Mouse (Mus musculus) lung, embryonic 15.5 days (tissue): ENCODE results near the gene Rnf128. TPM values are rescaled to one million over a fixed set of nuclear protein-coding genes. Genes with fewer than 3 reads are reported as not detected.
A peak's percentile ranks its signal among the peaks of the same experiment; 100 is the strongest.
"Not testable (repeated sequence)": the region's sequence is repeated elsewhere in the genome, so short reads cannot be mapped to it uniquely, and the experiment has no call there.

Experiments used
- ATAC-seq: fragments of 200-750 bp; cut with Nextera tagmentation; 2 replicates; pipeline ENCODE4 v1.8.0; 2017; ENCODE audit warnings: moderate number of reproducible peaks, borderline replicate concordance; ENCODE audit not compliant: low FRiP score, low TSS enrichment; ENCODE audit errors: extremely low read depth
- H3K27ac ChIP-seq: fragments of 300-500 bp; sonication (generic); 2 replicates; pipeline ENCODE4 v1.5.1; 2015; ENCODE audit warnings: moderate library complexity, mild to moderate bottlenecking, inconsistent platforms
- H3K27me3 ChIP-seq: fragments of 300-500 bp; sonication (generic); 2 replicates; pipeline ENCODE4 v1.6.1; 2015; ENCODE audit warnings: inconsistent platforms
- H3K36me3 ChIP-seq: fragments of 300-500 bp; sonication (generic); 2 replicates; pipeline ENCODE4 v1.6.1; 2015; ENCODE audit warnings: inconsistent platforms
- H3K4me1 ChIP-seq: fragments of 300-500 bp; sonication (generic); 2 replicates; pipeline ENCODE4 v1.6.1; 2015; ENCODE audit warnings: inconsistent platforms
- H3K4me2 ChIP-seq: fragments of 300-500 bp; sonication (generic); 2 replicates; pipeline ENCODE4 v1.6.1; 2015; ENCODE audit warnings: inconsistent platforms, mild to moderate bottlenecking, moderate library complexity
- H3K4me3 ChIP-seq: fragments of 300-500 bp; sonication (generic); 2 replicates; pipeline ENCODE4 v1.5.1; 2015; ENCODE audit warnings: mild to moderate bottlenecking, inconsistent platforms
- H3K9ac ChIP-seq: fragments of 300-500 bp; sonication (generic); 2 replicates; pipeline ENCODE4 v1.6.1; 2015; ENCODE audit warnings: inconsistent platforms
- H3K9me3 ChIP-seq: fragments of 300-500 bp; sonication (generic); 2 replicates; pipeline ENCODE4 v1.6.1; 2016; ENCODE audit warnings: inconsistent platforms
- WGBS: fragments of 180-500 bp; shearing (Covaris S2); methylation state at CpG from one replicate; pipeline ENCODE4 v1.1.7; 2015; 5-methylcytosine and 5-hydroxymethylcytosine counted together
- polyA plus RNA-seq: library from polyadenylated mRNA; unstranded; fragments of >200 nt; fragmentation: Nextera tagmentation; extraction: Ambion mirVana; gene quantifications from 2 replicates; pipeline ENCODE4 v1.2.1, GENCODE M21; 2015

Rnf128 gene
- polyA plus RNA-seq, 1 experiment from 2014 or later: 4.8 TPM

- H3K27me3 ChIP-seq: no peaks in the 10 kb centered on the region
- H3K27ac ChIP-seq: no peak overlapping the region
- H3K9me3 ChIP-seq: no peaks in the 10 kb centered on the region
- H3K4me1 ChIP-seq: no peaks in the 10 kb centered on the region
- H3K9ac ChIP-seq: no peak overlapping the region
- no peaks in the 10 kb centered on the region for H3K36me3 ChIP-seq
- H3K4me3 ChIP-seq: no peak overlapping the region
- no peak overlapping the region for H3K4me2 ChIP-seq
- 47% methylated on average over 5 of the region's 5 CpGs for WGBS
- ATAC-seq: no peak
Measured at GRCm38 (mm10) chrX:139562255-139562924, 726 bp upstream of the Rnf128 start.

- H3K4me2 ChIP-seq: no peak overlapping the region
- H3K27ac ChIP-seq: no peak overlapping the region
- no peak overlapping the region for H3K4me3 ChIP-seq
- no peak for ATAC-seq
- no peaks in the 10 kb centered on the region for H3K9me3 ChIP-seq
- no peaks in the 10 kb centered on the region for H3K4me1 ChIP-seq
- no peaks in the 10 kb centered on the region; the same call in 1 of the 2 replicates for H3K27me3 ChIP-seq
- H3K36me3 ChIP-seq: no peaks in the 10 kb centered on the region
- H3K9ac ChIP-seq: no peak overlapping the region
- WGBS: 82% methylated on average over 3 of the region's 3 CpGs
Measured at GRCm38 (mm10) chrX:139570054-139570453, 6.9 kb downstream of the Rnf128 start.

GRCm38 (mm10) chrX:139578649-139579278 is 15.6 kb downstream of the Rnf128 start:
- Histone ChIP-seq H3K27me3 (no peaks in the 10 kb centered on the region), H3K4me3 (no peak overlapping the region), H3K9me3 (no peaks in the 10 kb centered on the region), H3K4me2 (no peak overlapping the region), H3K27ac (no peak overlapping the region), H3K9ac (no peak overlapping the region), H3K36me3 (no peaks in the 10 kb centered on the region), H3K4me1 (no peaks in the 10 kb centered on the region)
- ATAC-seq: no peak
- WGBS: 45% methylated on average over 6 of the region's 6 CpGs

- WGBS: 38% methylated on average over 4 of the region's 4 CpGs
- Histone ChIP-seq H3K36me3 (no peaks in the 10 kb centered on the region), H3K4me1 (no peaks in the 10 kb centered on the region), H3K9me3 (no peaks in the 10 kb centered on the region), H3K9ac (no peak overlapping the region), H3K4me2 (no peak overlapping the region), H3K27me3 (no peaks in the 10 kb centered on the region; the same call in 1 of the 2 replicates), H3K27ac (no peak overlapping the region), H3K4me3 (no peak overlapping the region)
- no peak for ATAC-seq
Measured at GRCm38 (mm10) chrX:139583616-139584015, 20.5 kb downstream of the Rnf128 start.

- H3K4me1 ChIP-seq, ATAC-seq, H3K9me3 ChIP-seq, H3K4me2 ChIP-seq, H3K27me3 ChIP-seq, H3K9ac ChIP-seq, H3K36me3 ChIP-seq, H3K4me3 ChIP-seq, H3K27ac ChIP-seq: not testable (repeated sequence)
- WGBS: 45% methylated on average over 2 of the region's 2 CpGs
Measured at GRCm38 (mm10) chrX:139586676-139587075, 23.6 kb downstream of the Rnf128 start.

- no peaks in the 10 kb centered on the region for H3K4me1 ChIP-seq
- no peak overlapping the region for H3K9ac ChIP-seq
- no peak overlapping the region for H3K4me2 ChIP-seq
- no peak for ATAC-seq
- no peak overlapping the region for H3K4me3 ChIP-seq
- WGBS: 71% methylated on average over 6 of the region's 6 CpGs
- no peaks in the 10 kb centered on the region for H3K27me3 ChIP-seq
- no peak overlapping the region for H3K27ac ChIP-seq
- no peaks in the 10 kb centered on the region for H3K9me3 ChIP-seq
- H3K36me3 ChIP-seq: no peaks in the 10 kb centered on the region
Measured at GRCm38 (mm10) chrX:139596404-139596803, 33.3 kb downstream of the Rnf128 start.

- Histone ChIP-seq H3K27me3 (peaks cover 10% of the 10 kb centered on the region), H3K36me3 (no peaks in the 10 kb centered on the region), H3K9ac (peak overlapping the region; percentile 47), H3K27ac (no peak overlapping the region), H3K4me2 (peak overlapping the region; percentile 87), H3K4me3 (peak overlapping the region; percentile 59), H3K4me1 (no peaks in the 10 kb centered on the region), H3K9me3 (no peaks in the 10 kb centered on the region)
- peak; percentile 98 for ATAC-seq
- WGBS: 18% methylated on average over 37 of the region's 44 CpGs
Measured at GRCm38 (mm10) chrX:139610033-139610764, 47.1 kb downstream of the Rnf128 start.

GRCm38 (mm10) chrX:139610765-139611300 is 47.7 kb downstream of the Rnf128 start:
- no peaks in the 10 kb centered on the region for H3K4me1 ChIP-seq
- H3K27ac ChIP-seq: no peak overlapping the region
- 23% methylated on average over 34 of the region's 54 CpGs for WGBS
- H3K9me3 ChIP-seq: no peaks in the 10 kb centered on the region
- peaks cover 10% of the 10 kb centered on the region for H3K27me3 ChIP-seq
- peak; percentile 80 for ATAC-seq
- H3K4me3 ChIP-seq: peak overlapping the region; percentile 59
- peak overlapping the region; percentile 47 for H3K9ac ChIP-seq
- peak overlapping the region; percentile 87 for H3K4me2 ChIP-seq
- no peaks in the 10 kb centered on the region for H3K36me3 ChIP-seq

- H3K9me3 ChIP-seq: no peaks in the 10 kb centered on the region
- H3K27ac ChIP-seq: no peak overlapping the region
- H3K36me3 ChIP-seq: no peaks in the 10 kb centered on the region
- no peak overlapping the region for H3K9ac ChIP-seq
- no peak overlapping the region for H3K4me2 ChIP-seq
- WGBS: 76% methylated on average over 2 of the region's 2 CpGs
- no peak overlapping the region for H3K4me3 ChIP-seq
- no peak for ATAC-seq
- no peaks in the 10 kb centered on the region for H3K4me1 ChIP-seq
- H3K27me3 ChIP-seq: peaks cover 10% of the 10 kb centered on the region
Measured at GRCm38 (mm10) chrX:139614761-139615160, 51.6 kb downstream of the Rnf128 start.

- Histone ChIP-seq H3K9ac (no peak overlapping the region), H3K36me3 (no peaks in the 10 kb centered on the region), H3K27ac (no peak overlapping the region), H3K27me3 (no peaks in the 10 kb centered on the region), H3K9me3 (no peaks in the 10 kb centered on the region), H3K4me1 (no peaks in the 10 kb centered on the region), H3K4me3 (no peak overlapping the region), H3K4me2 (no peak overlapping the region)
- no peak for ATAC-seq
- WGBS: 62% methylated on average over 3 of the region's 4 CpGs
Measured at GRCm38 (mm10) chrX:139622071-139622470, 59.0 kb downstream of the Rnf128 start.

GRCm38 (mm10) chrX:139634758-139635157 is 71.6 kb downstream of the Rnf128 start:
- Histone ChIP-seq H3K4me3 (no peak overlapping the region), H3K9me3 (no peaks in the 10 kb centered on the region), H3K4me2 (no peak overlapping the region), H3K36me3 (no peaks in the 10 kb centered on the region), H3K27me3 (no peaks in the 10 kb centered on the region), H3K27ac (no peak overlapping the region), H3K9ac (no peak overlapping the region), H3K4me1 (no peaks in the 10 kb centered on the region)
- WGBS: 86% methylated on average over 4 of the region's 4 CpGs
- no peak for ATAC-seq

GRCm38 (mm10) chrX:139639744-139640143 is 76.6 kb downstream of the Rnf128 start:
- 44% methylated on average over 2 of the region's 2 CpGs for WGBS
- Histone ChIP-seq H3K27me3 (no peaks in the 10 kb centered on the region), H3K9me3 (no peaks in the 10 kb centered on the region), H3K4me1 (no peaks in the 10 kb centered on the region), H3K27ac (no peak overlapping the region), H3K4me2 (no peak overlapping the region), H3K4me3 (no peak overlapping the region), H3K36me3 (no peaks in the 10 kb centered on the region), H3K9ac (no peak overlapping the region)
- no peak for ATAC-seq
